Mouse (Mus musculus): ENCODE data around the gene Ralgapa2. TPM values are rescaled to one million over a fixed set of nuclear protein-coding genes. Genes with fewer than 3 reads are reported as not detected.

The Ralgapa2 gene
- polyA plus RNA-seq, 1 experiment from 2014 or later, result 7.7 TPM

DNA sequence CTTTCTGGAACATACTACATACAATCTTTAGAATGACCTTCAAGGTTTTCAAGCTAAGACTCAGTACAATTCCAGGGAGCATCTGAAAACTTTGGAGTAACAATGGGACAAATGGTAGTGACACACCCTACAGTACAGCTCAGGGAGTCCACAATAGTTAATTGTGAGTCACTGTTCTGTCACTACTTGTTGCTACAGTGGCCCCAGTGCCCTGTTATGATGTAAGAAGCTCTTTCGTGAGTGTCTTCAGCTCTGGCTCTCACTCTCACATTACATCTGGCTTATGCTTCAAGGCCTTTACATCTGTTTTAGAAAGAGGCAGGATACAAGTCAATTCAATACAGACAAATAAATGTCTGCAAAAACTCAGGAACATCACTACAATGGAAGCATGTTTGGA lies 223.8 kb downstream of the Ralgapa2 start:
- Histone ChIP-seq H3K4me2 (no peak overlapping the region), H3K27ac (no peak overlapping the region), H3K4me1 (no peaks in the 10 kb centered on the region), H3K27me3 (no peaks in the 10 kb centered on the region), H3K9me3 (no peaks in the 10 kb centered on the region), H3K9ac (no peak overlapping the region), H3K36me3 (no peaks in the 10 kb centered on the region), H3K4me3 (no peak overlapping the region)
- 81% methylated on average over 1 of the region's 1 CpGs for WGBS
- ATAC-seq (ENCODE audit: borderline replicate concordance, extremely low read depth, low FRiP score, low TSS enrichment), result no peak

- ATAC-seq (ENCODE audit: borderline replicate concordance, extremely low read depth, low FRiP score, low TSS enrichment), result no peak
- Histone ChIP-seq H3K27me3 (no peaks in the 10 kb centered on the region), H3K27ac (no peak overlapping the region), H3K4me2 (no peak overlapping the region), H3K9me3 (no peaks in the 10 kb centered on the region), H3K36me3 (no peaks in the 10 kb centered on the region), H3K4me3 (no peak overlapping the region), H3K4me1 (no peaks in the 10 kb centered on the region), H3K9ac (no peak overlapping the region)
- WGBS, result 87% methylated on average over 6 of the region's 6 CpGs
These were observed 224.6 kb downstream of the Ralgapa2 start for GRCm38 (mm10) chr2:146287531-146287930.

GRCm38 (mm10) chr2:146281346-146281745 lies 230.8 kb downstream of the Ralgapa2 start:
- no peak for ATAC-seq (ENCODE audit: borderline replicate concordance, extremely low read depth, low FRiP score, low TSS enrichment)
- Histone ChIP-seq H3K27ac (no peak overlapping the region), H3K4me2 (no peak overlapping the region), H3K36me3 (no peaks in the 10 kb centered on the region), H3K27me3 (no peaks in the 10 kb centered on the region), H3K4me3 (no peak overlapping the region), H3K9me3 (no peaks in the 10 kb centered on the region), H3K9ac (no peak overlapping the region), H3K4me1 (no peaks in the 10 kb centered on the region)
- 65% methylated on average over 6 of the region's 6 CpGs for WGBS

GRCm38 (mm10) chr2:146280921-146281274 lies 231.2 kb downstream of the Ralgapa2 start:
- no peak for ATAC-seq (ENCODE audit: borderline replicate concordance, extremely low read depth, low FRiP score, low TSS enrichment)
- no peak overlapping the region for H3K4me3 ChIP-seq
- no peak overlapping the region for H3K9ac ChIP-seq
- H3K27ac ChIP-seq, result no peak overlapping the region
- H3K4me2 ChIP-seq, result no peak overlapping the region
- H3K4me1 ChIP-seq, result no peaks in the 10 kb centered on the region
- no peaks in the 10 kb centered on the region for H3K9me3 ChIP-seq
- H3K36me3 ChIP-seq, result no peaks in the 10 kb centered on the region
- WGBS, result 78% methylated on average over 1 of the region's 1 CpGs
- H3K27me3 ChIP-seq, result no peaks in the 10 kb centered on the region

DNA sequence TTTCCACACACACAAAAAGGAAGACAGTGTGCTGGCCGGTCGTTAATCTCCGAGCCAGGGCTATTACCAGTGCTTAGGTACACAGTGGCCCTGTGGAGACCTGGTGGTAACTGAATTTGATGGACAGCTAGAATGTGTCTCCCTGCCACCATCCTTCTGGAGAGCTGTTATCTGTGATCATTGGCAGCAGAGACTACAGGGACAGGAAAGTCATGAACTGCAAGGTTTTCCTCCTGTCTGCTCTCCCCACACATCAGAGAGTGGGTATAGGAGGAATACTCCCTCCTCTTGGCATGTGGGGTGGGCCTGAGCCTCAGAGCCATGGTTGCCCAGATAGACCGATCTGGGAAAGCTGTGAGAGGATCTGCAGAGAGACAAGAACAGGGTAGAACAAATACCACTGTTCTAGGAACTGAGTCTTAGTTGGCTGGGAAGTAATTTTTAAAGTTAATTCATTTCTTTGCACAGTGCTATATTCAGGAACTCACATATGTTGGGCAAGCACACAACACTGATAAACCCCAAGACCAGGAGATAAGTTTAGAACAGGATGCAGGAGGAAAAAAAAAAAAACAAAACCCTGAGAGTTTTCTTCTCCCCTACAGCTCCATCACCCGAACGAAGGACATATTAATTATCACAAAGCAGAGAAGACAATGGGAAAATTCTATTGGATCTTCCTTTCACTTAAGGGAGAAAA lies 231.8 kb downstream of the Ralgapa2 start:
- 46% methylated on average over 6 of the region's 6 CpGs for WGBS
- no peak for ATAC-seq (ENCODE audit: borderline replicate concordance, extremely low read depth, low FRiP score, low TSS enrichment)
- H3K27ac ChIP-seq, result no peak overlapping the region
- no peak overlapping the region for H3K9ac ChIP-seq
- no peaks in the 10 kb centered on the region for H3K27me3 ChIP-seq
- H3K4me3 ChIP-seq, result no peak overlapping the region
- H3K9me3 ChIP-seq, result no peaks in the 10 kb centered on the region
- H3K4me2 ChIP-seq, result no peak overlapping the region
- no peaks in the 10 kb centered on the region for H3K4me1 ChIP-seq
- H3K36me3 ChIP-seq, result no peaks in the 10 kb centered on the region

DNA sequence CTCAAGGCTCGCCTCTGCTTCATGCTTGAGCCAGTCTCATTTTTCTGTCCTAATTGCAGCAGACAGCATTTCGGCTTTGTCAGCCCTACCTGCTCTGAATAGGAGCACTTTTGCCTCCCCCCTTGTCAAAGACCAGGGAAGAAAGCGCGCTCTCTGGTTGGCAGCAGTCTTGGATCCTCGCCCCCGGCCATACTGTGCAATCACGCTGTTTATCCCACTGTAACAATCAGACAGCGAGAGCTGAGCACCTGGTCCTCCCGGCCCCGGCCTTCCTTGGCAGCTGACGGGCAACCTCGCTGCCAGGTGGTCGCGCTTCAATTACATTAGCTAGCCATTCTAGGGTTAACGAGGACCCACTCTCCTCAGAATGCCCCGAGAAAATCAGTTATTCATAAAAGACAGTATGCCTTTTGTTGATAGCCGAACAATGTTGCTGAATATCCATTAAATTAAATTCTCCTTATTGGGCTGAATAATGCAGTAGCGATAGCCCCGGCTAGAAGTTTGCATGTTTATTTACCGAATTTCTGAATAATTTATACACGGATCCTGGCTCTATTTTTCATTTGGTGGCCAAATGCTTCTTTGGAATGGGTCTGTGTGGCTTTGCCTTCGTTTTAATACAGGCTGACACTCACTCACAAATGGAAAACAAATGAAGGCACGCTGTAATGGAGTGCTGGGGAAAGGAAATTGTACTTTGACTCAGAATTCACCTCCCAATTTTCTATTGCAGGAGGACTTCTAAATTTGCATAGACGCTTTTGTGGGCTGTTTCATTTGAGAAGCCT lies 232.5 kb downstream of the Ralgapa2 start:
- Histone ChIP-seq H3K27ac (no peak overlapping the region), H3K4me1 (no peaks in the 10 kb centered on the region), H3K27me3 (no peaks in the 10 kb centered on the region), H3K9me3 (no peaks in the 10 kb centered on the region), H3K36me3 (no peaks in the 10 kb centered on the region), H3K4me2 (no peak overlapping the region), H3K9ac (no peak overlapping the region), H3K4me3 (no peak overlapping the region)
- WGBS, result 72% methylated on average over 24 of the region's 24 CpGs
- ATAC-seq (ENCODE audit: borderline replicate concordance, extremely low read depth, low FRiP score, low TSS enrichment), result no peak

- Histone ChIP-seq H3K27me3 (no peaks in the 10 kb centered on the region), H3K4me2 (no peak overlapping the region), H3K27ac (no peak overlapping the region), H3K9ac (no peak overlapping the region), H3K4me3 (no peak overlapping the region), H3K4me1 (no peaks in the 10 kb centered on the region), H3K36me3 (no peaks in the 10 kb centered on the region), H3K9me3 (no peaks in the 10 kb centered on the region)
- no peak for ATAC-seq (ENCODE audit: borderline replicate concordance, extremely low read depth, low FRiP score, low TSS enrichment)
- 56% methylated on average over 5 of the region's 5 CpGs for WGBS
These were observed 233.8 kb downstream of the Ralgapa2 start for GRCm38 (mm10) chr2:146278381-146278780.

- Histone ChIP-seq H3K9ac (no peak overlapping the region), H3K4me3 (no peak overlapping the region), H3K36me3 (no peaks in the 10 kb centered on the region), H3K27ac (no peak overlapping the region), H3K27me3 (no peaks in the 10 kb centered on the region), H3K4me1 (no peaks in the 10 kb centered on the region), H3K9me3 (no peaks in the 10 kb centered on the region), H3K4me2 (no peak overlapping the region)
- 57% methylated on average over 3 of the region's 3 CpGs for WGBS
- ATAC-seq (ENCODE audit: borderline replicate concordance, extremely low read depth, low FRiP score, low TSS enrichment), result no peak
These were observed 245.6 kb downstream of the Ralgapa2 start for GRCm38 (mm10) chr2:146266539-146266938.

GRCm38 (mm10) chr2:146265045-146265444 lies 247.1 kb downstream of the Ralgapa2 start:
- Histone ChIP-seq H3K4me2 (no peak overlapping the region), H3K4me3 (no peak overlapping the region), H3K9ac (no peak overlapping the region), H3K9me3 (no peaks in the 10 kb centered on the region), H3K36me3 (no peaks in the 10 kb centered on the region), H3K27me3 (no peaks in the 10 kb centered on the region), H3K27ac (no peak overlapping the region), H3K4me1 (no peaks in the 10 kb centered on the region)
- 46% methylated on average over 4 of the region's 4 CpGs for WGBS
- no peak for ATAC-seq (ENCODE audit: borderline replicate concordance, extremely low read depth, low FRiP score, low TSS enrichment)

- no peaks in the 10 kb centered on the region for H3K36me3 ChIP-seq
- no peaks in the 10 kb centered on the region for H3K4me1 ChIP-seq
- no peak overlapping the region for H3K4me3 ChIP-seq
- H3K9ac ChIP-seq, result no peak overlapping the region
- H3K27ac ChIP-seq, result no peak overlapping the region
- H3K9me3 ChIP-seq, result no peaks in the 10 kb centered on the region
- no peak for ATAC-seq (ENCODE audit: borderline replicate concordance, extremely low read depth, low FRiP score, low TSS enrichment)
- H3K27me3 ChIP-seq, result no peaks in the 10 kb centered on the region
- H3K4me2 ChIP-seq, result no peak overlapping the region
These were observed 249.2 kb downstream of the Ralgapa2 start for GRCm38 (mm10) chr2:146262966-146263365.

DNA sequence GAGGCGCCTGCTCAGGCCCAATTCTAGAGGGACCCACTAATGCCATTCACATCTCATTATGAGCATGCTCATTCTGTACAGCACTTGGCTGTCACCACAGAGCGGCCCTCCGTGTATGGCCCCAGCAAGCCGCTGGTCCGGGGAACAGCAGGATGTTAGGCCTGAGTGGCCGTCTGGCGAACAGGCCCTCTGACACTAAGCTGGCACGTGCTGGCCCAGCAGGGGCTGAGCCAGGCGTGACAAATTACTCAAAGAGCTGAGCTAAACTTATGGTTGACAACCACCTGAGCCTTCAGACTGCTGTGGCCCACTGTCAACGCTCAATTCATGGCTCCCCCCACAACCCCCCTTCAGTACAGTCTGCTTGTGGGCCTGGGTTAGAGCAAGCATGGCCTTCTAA lies 249.9 kb downstream of the Ralgapa2 start:
- Histone ChIP-seq H3K27me3 (no peaks in the 10 kb centered on the region), H3K36me3 (no peaks in the 10 kb centered on the region), H3K9ac (no peak overlapping the region), H3K9me3 (no peaks in the 10 kb centered on the region), H3K4me3 (no peak overlapping the region), H3K27ac (no peak overlapping the region), H3K4me1 (no peaks in the 10 kb centered on the region), H3K4me2 (no peak overlapping the region)
- 0 out of 2 replicates have a peak, but pooled peaks have one; percentile 5 for ATAC-seq (ENCODE audit: borderline replicate concordance, extremely low read depth, low FRiP score, low TSS enrichment)
- WGBS, result 50% methylated on average over 10 of the region's 10 CpGs

DNA sequence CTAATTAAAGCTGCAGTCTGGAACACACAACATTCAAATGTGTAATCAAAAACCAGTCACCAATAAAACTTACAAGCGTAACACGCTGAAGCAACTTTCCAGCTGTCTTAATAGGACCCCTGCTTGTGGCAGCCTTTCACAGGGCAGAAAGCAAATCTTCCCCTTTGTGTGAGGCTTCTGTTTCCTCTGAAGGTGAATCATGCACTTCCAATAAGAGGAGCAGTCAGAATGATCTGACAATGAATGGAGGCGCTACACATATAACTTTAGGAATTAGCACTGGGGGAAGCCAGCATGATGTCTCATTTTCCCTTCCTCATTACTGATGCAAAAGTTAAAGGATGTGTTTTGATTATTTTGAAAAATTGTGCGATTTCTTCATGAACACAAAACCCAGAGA lies 251.0 kb downstream of the Ralgapa2 start:
- H3K4me3 ChIP-seq, result no peak overlapping the region
- ATAC-seq (ENCODE audit: borderline replicate concordance, extremely low read depth, low FRiP score, low TSS enrichment), result no peak
- H3K27ac ChIP-seq, result no peak overlapping the region
- no peak overlapping the region for H3K9ac ChIP-seq
- H3K4me1 ChIP-seq, result no peaks in the 10 kb centered on the region
- WGBS, result 88% methylated on average over 4 of the region's 4 CpGs
- no peaks in the 10 kb centered on the region for H3K27me3 ChIP-seq
- H3K4me2 ChIP-seq, result no peak overlapping the region
- H3K9me3 ChIP-seq, result no peaks in the 10 kb centered on the region
- no peaks in the 10 kb centered on the region for H3K36me3 ChIP-seq

All from lung, embryonic 15.5 days (tissue).